Mouse (Mus musculus) urinary bladder, adult 18-20 months (tissue): ENCODE measurements around the gene Reps1.
"Not testable (repeated sequence)": the region's sequence is repeated elsewhere in the genome, so short reads cannot be mapped to it uniquely, and the experiment has no call there.

ENCODE experiments used
- DNase-seq, 2 experiments: peaks; one replicate each; pipeline ENCODE4 v3.0.0; 2022; ENCODE audit warnings: low spot score in 2 of 2, mixed read lengths in 2 of 2

Reps1 gene

DNA sequence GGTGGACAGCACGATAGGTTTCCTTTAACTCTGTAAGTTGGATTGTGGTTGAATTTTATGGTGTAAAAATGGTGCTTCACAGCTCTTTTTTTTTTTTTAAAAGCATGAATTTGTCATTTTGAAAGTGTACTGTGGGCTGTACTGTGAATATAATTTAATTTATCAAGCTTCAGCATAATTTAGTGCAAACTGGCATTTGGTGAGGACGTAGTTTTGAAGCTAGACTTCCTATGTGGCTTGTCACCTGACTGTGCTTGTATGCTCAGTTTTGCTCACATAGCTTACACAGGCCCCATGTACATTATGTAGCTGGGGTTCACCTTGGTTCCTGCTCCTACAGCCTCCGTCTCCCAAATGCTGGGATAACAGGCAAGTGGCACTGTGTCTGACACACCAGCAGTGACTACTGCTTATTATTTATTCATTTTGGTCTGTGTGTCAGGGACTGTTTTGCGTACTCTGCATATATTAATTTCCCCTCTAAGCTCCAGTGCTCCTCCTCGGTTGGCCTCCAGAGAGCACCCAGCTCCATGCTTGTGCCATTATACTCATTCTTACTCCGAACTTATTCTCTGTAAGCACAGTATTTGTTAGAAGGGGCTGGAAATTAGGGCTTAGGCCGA lies 9.1 kb downstream of the Reps1 start:
- no peak for DNase-seq

DNA sequence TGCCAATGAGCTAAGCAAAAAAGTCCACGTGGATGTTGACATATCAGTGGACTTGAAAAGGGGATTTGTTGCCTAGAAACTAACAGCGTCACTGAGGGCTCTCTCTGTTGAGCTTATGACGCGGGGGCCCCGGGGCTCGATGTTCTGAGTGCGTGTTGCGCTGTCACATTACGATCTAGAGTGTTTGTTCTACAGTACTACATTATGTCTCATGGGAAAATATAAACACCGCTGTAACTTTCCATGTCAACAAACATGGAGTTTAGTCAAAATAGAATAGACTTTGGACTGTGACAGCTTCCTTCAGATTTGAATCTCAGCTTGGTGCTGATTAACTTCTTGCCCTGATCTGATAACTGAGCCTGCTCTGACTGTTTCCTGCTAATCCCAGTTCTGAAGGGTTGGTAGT lies 10.4 kb downstream of the Reps1 start:
- DNase-seq: no peak

DNA sequence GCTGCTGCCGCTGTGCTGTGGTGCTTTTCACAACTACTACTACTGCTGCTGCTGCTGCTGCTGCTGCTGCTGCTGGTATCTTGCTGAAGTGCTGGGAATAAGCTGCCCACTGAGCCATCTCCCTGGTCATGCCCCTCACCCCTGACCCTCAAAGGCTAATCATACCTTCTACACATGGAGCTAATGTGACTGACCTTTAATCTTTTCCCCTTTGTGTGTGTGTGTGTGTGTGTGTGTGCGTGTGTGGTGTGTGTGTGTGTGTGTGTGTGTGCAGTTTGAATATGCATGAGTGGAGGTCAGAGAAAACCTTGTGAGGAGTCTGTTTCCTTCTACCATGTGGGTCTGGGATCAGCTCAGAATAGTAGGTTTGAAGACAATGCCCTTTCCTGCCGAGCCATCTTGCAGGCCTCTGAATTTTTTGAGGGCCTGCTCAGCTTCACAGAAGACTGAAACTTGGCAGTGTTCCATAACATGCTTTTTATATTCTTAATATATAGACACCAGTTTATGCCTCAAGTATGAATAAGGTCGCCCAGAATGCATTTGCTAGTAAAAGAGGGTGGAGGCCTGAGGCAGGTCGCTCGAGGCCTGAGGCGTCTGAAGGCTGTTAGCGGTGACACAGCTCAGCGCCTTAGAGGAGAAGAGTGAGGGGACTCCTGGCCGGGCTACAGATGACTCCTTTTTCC lies 12.2 kb downstream of the Reps1 start:
- no peak for DNase-seq

DNA sequence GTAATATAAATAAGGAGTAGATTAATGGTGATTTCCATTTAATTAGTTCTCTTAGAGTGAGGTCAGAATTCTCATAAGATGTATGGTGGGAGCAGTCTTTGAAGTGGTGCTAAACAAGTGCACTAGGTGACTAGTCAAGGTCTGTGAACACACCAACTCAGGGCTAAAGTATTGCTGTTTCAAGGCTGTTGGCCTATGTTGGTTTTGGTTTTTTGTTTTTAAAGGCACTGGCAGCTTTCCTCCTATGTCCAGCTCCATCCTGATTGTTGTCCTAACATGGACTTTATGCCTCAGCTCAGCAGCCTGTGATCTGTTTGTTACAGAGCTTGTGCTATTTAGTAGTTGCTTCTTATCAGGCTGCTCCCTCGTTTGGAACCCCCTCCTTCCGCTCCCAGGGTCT lies 13.2 kb downstream of the Reps1 start:
- no peak for DNase-seq

DNA sequence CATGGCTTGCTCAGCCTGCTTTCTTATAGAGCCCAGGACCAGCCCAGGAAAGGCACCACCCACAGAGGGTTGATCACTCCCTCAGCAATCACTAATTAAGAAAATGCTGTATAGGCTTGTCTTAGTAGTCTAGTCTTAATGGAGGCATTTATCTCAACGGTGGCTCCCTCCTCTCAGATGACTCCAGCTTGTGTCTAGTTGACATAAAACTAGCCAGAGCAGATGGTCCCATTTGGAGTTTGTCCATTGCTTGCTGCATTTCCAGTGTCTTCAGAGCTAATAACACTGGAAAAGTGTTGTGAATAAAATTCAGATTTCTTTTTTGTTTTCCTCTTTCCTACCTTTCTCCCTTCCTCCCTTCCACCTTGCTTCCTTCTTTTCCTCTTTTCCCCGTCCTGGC lies 13.9 kb downstream of the Reps1 start:
- DNase-seq: no peak

DNA sequence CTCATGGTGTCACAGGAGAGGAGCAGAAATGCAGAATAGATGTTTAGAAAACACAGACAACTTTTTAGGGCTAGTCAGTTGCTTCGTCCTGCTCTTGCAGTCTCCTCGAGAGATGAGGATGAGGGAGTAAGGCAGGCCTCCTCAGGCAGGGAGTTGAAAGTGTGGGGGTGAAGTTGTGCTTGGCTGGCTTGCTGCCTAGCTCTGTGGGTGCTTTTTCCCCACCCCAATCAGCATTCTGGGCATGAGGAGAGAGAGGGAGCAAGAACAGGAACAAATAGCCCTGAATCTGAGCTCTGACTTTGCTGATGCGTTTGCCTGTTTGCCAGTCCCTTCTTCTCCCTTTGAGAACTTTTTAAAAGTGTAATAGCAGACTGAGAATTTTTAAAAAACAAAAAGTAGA lies 14.5 kb downstream of the Reps1 start:
- no peak for DNase-seq

DNA sequence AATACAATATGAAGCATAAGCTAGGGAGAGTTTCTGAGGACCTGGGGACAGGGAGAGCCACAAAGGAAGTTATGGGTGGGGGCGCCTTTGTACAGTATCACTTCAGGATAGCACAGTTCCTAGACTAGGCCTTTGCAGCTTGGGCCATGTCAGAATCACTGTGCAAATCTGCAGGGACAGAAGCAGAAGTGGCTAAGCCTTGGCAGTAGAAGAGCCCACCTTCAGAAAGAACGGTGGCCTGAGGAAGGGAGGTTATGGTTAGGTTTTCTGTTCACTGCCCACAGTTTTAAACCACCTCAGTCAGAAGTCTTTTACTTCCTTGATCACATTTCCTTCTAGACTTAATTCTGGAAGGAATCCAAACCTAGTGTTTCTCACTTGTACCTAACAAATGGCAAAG lies 15.0 kb downstream of the Reps1 start:
- DNase-seq: no peak

DNA sequence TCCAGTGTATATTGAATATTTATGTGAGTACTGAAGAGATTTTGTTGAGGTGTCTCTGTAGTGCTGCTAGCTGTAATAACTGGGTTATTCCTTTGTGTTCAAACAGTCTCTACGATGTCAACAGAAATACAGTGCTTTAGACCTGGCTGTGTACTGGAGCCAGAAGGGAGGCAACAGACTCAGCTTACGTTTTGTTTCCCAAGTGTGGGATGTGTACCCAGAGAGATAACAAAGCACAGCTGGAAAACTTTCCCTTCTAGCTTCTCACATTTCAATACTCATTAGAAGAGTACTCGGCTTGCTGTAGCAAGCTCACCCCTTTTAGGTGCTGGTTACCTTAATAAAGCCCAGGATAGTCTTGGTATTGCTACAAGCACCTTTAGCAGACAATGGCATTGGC lies 17.2 kb downstream of the Reps1 start:
- DNase-seq: no peak

DNA sequence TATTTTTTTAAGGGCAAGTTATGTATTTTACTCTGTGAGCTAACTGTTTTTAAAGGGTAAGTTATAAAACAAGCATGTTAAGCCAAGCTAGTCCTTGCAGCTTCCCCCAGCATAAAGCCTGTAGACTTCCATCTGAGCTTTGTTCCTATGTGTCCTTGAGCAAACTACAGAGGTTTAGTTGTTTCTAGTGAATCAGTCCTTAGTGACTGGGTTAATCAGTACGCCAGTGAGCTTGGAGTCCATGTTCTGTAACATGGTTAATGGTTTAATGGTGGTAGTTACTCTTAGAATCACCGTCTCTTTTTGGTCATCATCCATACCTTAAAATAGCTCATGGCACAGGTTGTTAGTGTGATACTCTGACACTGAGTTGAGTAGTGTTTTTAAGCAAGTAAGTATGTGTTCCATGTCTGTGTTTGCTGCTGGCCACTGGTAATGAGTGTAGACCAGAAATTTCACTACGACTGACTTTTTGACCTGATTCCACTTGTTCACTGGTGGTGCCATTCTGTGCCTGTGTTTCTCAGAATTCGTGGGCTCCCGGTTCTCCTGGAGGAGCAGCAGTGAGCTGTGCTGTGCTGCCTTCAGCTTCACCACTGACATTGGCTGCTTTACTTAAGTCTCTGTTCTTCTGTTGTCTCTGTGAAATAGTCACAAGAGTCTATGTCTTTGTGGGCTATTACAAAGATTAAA lies 18.9 kb downstream of the Reps1 start:
- no peak for DNase-seq

DNA sequence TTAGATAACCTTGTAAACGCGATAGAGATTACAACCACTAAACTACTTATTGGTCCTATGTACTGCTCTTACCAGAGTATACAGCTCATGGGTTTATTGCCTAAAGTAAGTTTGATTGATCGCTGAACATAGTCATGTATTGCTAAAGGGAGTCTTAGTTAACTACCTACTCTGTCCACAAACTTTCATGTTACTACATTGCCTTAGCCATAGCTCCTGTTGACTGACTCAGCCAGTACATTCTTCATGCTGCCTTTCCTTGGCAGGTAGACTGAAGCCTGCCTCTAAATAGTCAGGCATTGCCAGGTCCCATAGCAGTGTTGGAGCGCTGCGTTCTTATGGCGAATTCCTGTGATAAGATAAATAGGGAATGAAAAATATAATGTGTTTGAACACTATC lies 20.2 kb downstream of the Reps1 start:
- DNase-seq: no peak

DNA sequence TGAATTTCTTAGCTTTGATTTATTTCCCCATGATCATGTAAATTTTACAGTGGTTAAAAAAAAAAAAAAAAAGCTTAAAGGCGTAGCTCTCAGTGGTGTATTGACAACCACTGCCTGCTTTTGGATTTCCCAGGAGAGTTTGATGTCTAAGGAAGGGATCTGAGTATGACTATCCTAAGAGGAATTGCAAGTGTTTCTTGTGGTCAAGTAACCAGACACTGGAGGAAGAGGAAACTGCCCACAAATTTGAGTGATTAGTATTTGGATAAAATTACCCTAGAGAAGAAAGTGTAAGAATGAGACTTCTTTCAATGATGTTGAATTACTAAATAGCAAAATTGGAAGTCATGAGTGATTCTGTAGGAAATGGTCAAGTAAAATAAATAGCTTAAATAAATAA lies 25.9 kb downstream of the Reps1 start:
- no peak for DNase-seq

DNA sequence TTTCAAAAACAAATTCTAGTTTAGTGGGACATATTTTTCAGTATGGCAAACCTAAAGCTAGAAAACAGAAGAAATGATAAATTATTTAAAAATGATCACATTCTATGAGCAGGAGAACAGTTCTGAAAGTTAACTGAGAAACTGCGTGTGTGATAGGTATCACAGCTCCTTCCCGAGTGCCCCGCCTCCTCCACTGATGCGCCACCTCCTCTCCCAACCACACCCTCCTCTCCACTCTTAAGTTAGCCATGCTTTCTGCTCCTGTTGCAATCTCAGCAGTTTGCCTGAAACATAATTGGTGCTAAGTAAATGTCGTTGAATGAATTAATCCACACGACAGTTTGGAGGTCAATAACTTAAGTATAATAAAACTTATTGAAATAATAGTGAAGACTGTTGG lies 27.1 kb downstream of the Reps1 start:
- no peak for DNase-seq

DNA sequence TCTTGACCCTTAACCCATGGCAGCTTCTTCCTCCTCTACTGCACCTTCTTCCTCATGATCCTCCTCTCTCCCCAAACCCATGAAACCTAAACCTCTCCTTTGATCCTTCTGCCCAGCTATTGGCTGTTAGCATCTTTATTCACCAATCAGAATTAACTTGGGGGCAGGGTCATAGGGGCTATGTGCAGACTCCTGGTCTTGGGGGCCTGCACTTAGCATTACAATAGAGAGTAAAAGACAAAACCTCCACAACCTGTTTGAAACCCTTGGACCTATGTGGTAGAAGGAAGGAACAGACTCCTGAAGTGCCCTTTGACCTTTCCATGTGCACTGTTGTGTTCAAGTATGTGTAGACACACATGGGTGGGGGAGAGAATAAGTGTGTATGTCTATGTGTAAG lies 35.0 kb downstream of the Reps1 start:
- no peak for DNase-seq

DNA sequence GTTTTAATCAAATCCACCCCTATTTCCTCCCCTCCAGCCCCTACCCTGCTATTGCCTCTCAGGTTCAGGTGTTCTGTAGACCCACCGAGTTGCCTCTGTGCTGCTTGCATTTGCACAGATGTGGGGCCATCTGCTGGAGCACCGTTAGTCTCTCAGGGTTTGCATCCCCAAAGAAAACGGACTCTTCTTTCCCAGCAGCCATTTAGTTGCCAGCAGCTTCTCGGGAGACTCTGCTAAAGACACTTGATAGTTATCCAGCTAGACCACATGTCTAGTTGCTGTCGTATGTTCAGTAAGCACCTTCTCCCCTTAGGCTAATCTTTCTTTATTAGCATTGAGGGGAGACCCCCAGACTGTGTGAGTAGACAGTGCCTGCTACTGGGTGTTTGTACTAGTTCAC lies 46.5 kb downstream of the Reps1 start:
- DNase-seq: no peak

DNA sequence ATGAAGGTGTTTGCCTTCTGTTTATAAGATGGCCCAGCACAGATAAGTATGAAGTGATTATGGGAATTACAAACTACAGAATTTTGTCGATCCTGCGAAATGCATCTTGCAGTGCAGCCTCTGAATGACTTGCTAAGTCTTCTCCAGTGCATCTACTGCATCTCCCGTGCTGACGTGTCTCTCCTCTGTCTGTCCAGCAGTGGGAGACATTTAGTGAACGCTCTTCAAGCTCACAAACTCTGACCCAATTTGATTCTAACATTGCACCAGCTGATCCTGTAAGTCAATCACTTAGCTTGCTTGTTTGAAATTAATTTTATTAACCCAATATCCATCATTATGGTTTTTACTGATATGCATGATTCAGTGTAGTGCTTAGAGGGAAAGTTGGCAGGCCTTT lies 51.8 kb downstream of the Reps1 start:
- DNase-seq: no peak

DNA sequence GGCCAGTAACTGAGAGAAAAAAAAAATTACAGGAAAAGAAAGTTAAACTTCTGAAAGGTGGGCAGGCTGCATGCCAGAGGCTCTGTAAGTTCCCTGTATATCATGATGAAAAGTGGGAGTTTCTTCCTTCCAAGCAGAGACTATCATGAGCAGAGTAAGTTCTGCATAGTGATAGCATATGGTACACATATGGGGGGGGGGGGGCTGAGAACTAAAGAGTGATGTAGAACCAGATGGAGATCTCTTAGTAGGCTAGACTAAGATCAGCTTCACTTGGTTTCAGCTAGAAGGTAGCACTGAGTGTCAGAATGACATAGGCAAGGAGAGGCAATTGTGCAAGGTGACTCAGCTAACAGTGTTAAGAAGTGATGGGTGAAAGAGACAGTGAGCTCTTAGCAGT lies 55.3 kb downstream of the Reps1 start:
- DNase-seq: no peak

DNA sequence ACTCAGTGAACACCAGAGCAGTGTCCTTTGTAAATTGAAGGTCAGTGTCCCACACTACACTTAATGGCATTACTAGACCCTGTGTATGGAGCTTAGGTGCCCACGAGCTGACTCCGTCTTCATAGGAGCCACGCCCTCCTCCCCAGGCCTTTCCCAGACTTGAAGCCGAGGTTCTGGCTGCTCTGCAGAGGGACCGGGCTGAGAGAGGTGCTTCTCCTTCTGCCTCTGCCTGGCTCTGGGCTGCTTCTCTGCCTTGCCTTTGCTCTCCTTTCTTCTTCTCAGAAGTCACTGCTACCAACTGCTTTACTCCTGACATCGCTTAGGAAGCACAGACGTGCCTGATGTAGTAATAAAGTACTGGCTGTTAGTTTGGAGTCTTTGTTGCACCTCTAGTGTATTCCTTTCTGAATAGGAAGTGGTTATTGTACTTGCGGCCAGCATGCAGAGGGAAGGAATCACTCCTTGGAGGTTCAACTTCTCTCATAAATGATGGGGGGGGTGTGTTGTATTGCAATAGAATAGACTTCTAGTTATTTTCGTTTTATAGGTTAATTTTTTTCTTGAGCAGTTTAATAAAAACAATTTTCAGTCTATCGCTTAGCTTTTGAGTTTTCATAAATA lies 57.9 kb downstream of the Reps1 start:
- DNase-seq: no peak

DNA sequence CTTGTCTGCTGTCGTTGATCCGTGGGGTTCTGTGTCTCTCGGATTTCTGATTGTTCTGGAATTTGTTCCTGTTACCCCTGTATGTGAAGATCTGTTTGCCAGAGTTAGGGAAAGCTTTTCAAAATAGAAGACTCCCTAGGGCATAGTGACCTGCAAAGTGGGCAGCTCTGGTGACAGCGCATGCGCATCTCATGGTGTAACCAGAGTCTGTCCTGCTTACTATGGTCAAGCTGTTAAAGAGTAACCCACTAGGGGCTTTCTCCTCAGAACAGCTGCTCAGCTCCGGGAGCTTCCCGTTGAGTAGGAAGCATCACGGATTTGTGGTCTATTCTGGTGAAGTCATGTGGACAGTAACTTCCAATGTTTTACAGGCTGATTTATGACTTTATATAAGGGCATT lies 62.7 kb downstream of the Reps1 start:
- DNase-seq: no peak

DNA sequence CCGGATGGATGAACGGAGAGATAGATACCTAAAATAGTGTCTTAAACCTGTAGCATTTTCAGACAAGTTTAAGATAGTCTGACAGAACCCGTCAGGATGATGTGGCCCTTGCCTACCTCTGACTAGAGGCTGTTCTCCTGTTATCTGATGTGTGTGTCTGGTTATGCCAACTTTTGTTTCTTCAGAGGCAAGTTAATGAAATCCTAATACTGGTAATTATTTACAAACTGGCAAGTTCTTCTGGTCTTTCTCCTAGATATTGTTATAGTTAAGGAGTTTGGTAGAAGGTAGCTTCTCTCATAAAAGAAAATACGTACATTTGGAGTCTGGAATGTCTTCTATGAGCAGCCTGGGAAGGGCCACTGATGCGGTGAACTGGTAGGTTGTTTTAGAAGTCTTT lies 74.6 kb downstream of the Reps1 start:
- no peak for DNase-seq

DNA sequence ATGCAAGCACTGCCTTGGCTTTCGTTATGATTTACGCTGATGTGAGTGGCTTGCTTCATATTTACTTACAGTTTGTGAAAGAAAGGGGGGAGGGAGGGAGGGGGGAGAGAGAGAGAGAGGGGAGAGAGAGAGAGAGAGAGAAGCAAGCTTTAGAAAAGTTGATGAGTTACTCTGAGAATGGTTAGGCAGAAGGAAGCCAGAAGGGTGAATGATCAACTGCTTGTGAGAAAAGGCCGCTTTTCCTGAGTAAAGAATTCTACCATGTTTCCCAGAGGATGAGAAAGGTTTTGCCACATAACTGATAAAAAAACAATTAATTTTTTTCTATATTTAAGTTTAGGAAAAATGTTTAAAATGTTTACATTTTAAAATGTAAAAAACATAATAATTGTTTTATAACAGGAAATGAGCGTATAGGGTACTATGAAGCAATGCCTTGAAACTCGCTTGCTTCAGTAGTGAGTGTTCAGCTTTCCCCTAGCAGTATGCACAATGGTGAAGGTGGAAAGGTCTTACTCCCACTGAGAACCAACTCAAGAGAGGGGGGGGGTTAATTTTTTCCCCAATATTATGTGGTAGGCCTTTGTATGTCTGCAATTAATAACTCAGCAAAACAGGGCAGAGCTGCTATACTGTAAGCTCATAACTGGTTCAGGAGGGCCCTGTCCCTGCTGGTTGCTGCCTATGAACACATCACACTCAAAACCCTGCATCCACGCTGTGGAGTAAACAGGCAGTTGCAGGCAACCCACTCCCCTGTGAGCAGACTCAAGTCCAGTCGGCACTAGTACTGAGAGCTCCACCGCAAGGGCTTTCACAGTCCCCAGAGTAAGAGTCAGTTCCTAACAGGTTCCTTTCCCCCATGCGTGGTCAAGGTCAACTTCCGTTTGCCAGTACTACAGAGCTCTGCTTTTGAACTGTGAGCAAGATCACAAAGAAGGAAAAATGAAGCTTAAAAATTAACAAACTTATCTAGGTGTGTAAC lies 76.3 kb downstream of the Reps1 start:
- no peak for DNase-seq

DNA sequence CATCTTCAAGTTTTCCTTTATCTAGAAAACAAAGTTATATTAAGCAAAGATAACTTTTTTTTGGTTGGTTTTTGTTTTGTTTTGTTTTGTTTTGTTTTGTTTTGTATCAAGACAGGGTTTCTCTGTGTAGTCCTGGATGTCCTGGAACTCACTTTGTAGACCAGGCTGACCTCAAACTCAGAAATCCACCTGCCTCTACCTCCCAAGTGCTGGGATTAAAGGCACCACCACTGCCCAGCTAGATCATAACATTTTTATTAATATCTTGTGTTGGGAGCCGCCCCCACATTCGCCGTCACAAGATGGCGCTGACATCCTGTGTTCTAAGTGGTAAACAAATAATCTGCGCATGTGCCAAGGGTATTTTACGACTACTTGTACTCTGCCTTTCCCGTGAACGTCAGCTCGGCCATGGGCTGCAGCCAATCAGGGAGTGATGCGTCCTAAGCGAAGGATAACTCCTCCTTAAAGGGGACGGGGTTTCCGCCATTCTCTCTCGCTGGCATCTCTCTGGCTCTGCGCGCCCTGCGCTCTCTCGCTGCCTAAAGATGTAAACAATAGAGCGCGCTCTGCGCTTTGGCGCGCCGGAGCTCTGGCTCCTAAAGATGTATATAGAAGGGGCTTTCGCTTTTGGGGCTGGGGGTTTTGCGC lies 83.3 kb downstream of the Reps1 start:
- DNase-seq: not testable (repeated sequence)
